Mouse (Mus musculus) hindbrain, embryonic 12.5 days (tissue): ENCODE data around the gene Cited1. TPM values are rescaled to one million over a fixed set of nuclear protein-coding genes. Genes with fewer than 3 reads are reported as not detected.
A peak's percentile ranks its signal among the peaks of the same experiment; 100 is the strongest.
"Not testable (repeated sequence)": the region's sequence is repeated elsewhere in the genome, so short reads cannot be mapped to it uniquely, and the experiment has no call there.

ENCODE experiments used
- ATAC-seq: fragments of 200-750 bp; cut with Nextera tagmentation; 2 replicates; pipeline ENCODE4 v1.8.0; 2017; ENCODE audit warnings: moderate TSS enrichment; ENCODE audit not compliant: low FRiP score
- H3K27ac ChIP-seq: fragments of 300-500 bp; sonication (generic); 2 replicates; pipeline ENCODE4 v1.5.1; 2016; ENCODE audit warnings: mild to moderate bottlenecking
- H3K27me3 ChIP-seq: fragments of 300-500 bp; sonication (generic); 2 replicates; pipeline ENCODE4 v1.6.1; 2016; ENCODE audit warnings: mild to moderate bottlenecking
- H3K36me3 ChIP-seq: fragments of 300-500 bp; sonication (generic); 2 replicates; pipeline ENCODE4 v1.6.1; 2016; ENCODE audit warnings: mild to moderate bottlenecking
- H3K4me1 ChIP-seq: fragments of 300-500 bp; sonication (generic); 2 replicates; pipeline ENCODE4 v1.6.1; 2016
- H3K4me2 ChIP-seq: fragments of 300-500 bp; sonication (generic); replicated peaks from 2 replicates; pipeline ENCODE4 v1.6.1; 2016; ENCODE audit warnings: mild to moderate bottlenecking
- H3K4me3 ChIP-seq: fragments of 300-500 bp; sonication (generic); 2 replicates; pipeline ENCODE4 v1.5.1; 2016; ENCODE audit warnings: mild to moderate bottlenecking
- H3K9ac ChIP-seq: fragments of 300-500 bp; sonication (generic); 2 replicates; pipeline ENCODE4 v1.6.1; 2016; ENCODE audit warnings: mild to moderate bottlenecking, moderate library complexity
- H3K9me3 ChIP-seq: fragments of 300-500 bp; sonication (generic); replicated peaks from 2 replicates; pipeline ENCODE4 v1.6.1; 2016; ENCODE audit warnings: mild to moderate bottlenecking
- WGBS: fragments of 180-500 bp; shearing (Covaris S2); methylation state at CpG from one replicate; pipeline ENCODE4 v1.1.7; 2016; 5-methylcytosine and 5-hydroxymethylcytosine counted together
- polyA plus RNA-seq: library from polyadenylated mRNA; unstranded; fragments of >200 nt; fragmentation: Nextera tagmentation; extraction: Ambion mirVana; gene quantifications from 2 replicates; pipeline ENCODE4 v1.2.1, GENCODE M21; 2016

Cited1 gene
- 11.0 and 17.5 TPM in 2 replicates for polyA plus RNA-seq

- ATAC-seq, result peak; percentile 94
- Histone ChIP-seq H3K4me2 (peak within 1 kb of the TSS; percentile 82), H3K36me3 (no peaks in the 10 kb centered on the region), H3K9ac (peak within 1 kb of the TSS; percentile 57), H3K4me3 (peak within 1 kb of the TSS; percentile 54), H3K27me3 (peaks cover 66% of the 10 kb centered on the region), H3K4me1 (no peaks in the 10 kb centered on the region), H3K9me3 (no peaks in the 10 kb centered on the region), H3K27ac (no peak within 1 kb of the TSS)
- 23% methylated on average over 42 of the region's 44 CpGs for WGBS
Measured at GRCm38 (mm10) chrX:102251937-102252860, at the start of gene Cited1. Gene Cited1 (minus strand): TSS chrX:102252181.

DNA sequence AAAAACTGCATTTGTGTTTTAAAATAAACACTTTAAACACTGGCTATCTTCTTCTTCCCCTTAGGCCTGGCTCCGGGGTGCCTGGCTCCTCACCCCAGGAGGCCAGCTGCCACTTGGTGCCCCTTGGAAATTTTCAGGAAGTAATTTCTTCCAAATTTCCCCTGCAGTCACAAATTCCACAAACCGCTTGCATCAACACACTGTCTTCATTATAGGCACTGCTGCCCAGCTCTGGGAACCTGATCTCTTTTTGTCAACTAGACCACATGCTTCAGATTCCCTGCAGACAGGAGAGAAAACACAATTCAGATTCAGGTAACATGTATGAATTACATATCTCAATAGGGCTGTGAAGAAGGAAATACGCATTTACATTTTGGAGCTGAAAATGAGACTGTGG lies 32.9 kb upstream of the Cited1 start:
- H3K4me3 ChIP-seq, result no peak overlapping the region
- ATAC-seq, result no peak
- H3K9ac ChIP-seq, result no peak overlapping the region
- 73% methylated on average over 3 of the region's 3 CpGs for WGBS
- H3K27ac ChIP-seq, result no peak overlapping the region
- H3K4me2 ChIP-seq, result no peak overlapping the region
- H3K4me1 ChIP-seq, result no peaks in the 10 kb centered on the region
- no peaks in the 10 kb centered on the region for H3K9me3 ChIP-seq
- no peaks in the 10 kb centered on the region for H3K36me3 ChIP-seq
- peaks cover 16% of the 10 kb centered on the region for H3K27me3 ChIP-seq

DNA sequence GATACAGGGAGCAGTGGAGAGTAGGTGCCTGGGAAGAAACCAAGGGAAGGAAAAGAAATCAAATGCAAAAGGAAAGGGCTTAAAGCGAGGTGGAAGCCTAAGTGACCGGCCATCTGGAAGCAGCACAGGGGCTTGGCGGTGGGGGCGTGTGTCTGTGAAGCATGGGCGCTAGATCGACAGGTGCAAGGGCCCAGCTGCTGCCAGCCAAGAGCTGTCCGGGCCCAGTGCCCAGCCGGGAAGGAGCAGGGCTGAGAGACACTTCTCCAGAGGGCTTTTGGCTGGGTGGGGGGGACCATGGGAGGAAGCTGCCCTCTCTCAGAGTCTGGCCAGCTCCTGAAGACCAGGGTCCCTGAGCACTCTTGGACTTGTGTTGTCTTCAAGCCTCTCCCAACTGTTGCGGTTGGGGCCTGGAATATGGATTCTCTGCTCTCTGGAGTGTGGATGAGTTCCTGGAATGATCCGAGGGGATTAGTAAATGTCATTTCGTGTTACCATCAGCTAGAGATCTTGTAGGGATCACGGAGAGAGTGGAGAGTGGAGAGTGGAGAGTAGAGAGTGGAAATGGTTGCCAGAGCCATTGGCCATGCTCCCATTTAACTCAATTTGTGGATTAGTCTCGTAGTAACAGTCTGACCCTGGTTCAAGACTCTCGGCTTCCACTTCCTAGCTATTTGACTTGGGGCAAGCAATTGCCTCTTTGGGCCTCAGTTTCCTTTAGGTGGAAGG lies 10.8 kb upstream of the Cited1 start:
- Histone ChIP-seq H3K27ac (no peak overlapping the region), H3K4me1 (no peaks in the 10 kb centered on the region), H3K4me2 (no peak overlapping the region), H3K9ac (no peak overlapping the region), H3K9me3 (no peaks in the 10 kb centered on the region), H3K4me3 (no peak overlapping the region), H3K27me3 (peaks cover 11% of the 10 kb centered on the region; the same call in 1 of the 2 replicates), H3K36me3 (no peaks in the 10 kb centered on the region)
- WGBS, result 84% methylated on average over 14 of the region's 14 CpGs
- no peak for ATAC-seq

DNA sequence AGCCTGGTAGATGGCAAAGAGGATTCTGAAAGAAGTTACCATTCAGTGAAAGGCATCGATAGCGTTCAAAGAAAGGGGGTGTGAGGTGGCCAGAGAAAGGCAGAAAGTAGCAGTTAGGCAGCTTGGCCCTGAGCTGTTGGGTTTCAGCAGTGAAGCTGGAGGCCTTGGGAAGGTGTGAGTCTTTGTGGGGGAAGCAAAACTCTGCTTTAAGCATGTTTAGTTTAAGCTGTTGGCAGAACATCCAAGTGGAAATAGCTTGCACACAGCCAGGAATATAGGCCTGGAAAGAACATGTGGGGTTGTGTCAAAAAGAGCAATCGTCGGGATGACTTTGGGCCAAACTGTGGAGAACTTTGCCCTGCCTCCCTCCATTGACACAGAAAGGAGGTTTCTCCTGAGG lies 7.8 kb upstream of the Cited1 start:
- no peak overlapping the region for H3K9ac ChIP-seq
- no peak overlapping the region for H3K4me2 ChIP-seq
- 91% methylated on average over 4 of the region's 4 CpGs for WGBS
- H3K4me3 ChIP-seq, result no peak overlapping the region
- peaks cover 8% of the 10 kb centered on the region; the same call in 1 of the 2 replicates for H3K27me3 ChIP-seq
- ATAC-seq, result no peak
- no peaks in the 10 kb centered on the region for H3K4me1 ChIP-seq
- no peak overlapping the region for H3K27ac ChIP-seq
- no peaks in the 10 kb centered on the region for H3K9me3 ChIP-seq
- no peaks in the 10 kb centered on the region for H3K36me3 ChIP-seq

DNA sequence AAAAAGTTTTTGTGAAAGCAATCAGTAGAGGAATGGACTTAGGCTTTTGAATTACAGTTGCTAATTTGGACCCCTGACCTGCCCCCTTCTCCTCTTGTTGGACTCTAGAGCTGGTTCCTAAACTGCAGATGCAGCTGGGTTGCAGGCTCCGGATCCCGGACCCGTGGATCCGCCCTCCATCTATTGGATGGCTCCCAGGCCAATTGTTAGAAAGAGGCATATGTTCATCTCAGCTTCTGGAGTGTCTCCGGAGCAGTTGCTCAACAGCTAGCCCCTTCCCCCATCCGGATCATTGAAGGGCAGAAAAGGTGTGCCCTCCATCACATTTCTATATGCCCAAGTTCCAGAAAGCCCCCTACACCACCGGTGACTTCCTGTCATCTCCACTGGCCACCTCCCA lies 1.9 kb upstream of the Cited1 start:
- Histone ChIP-seq H3K9me3 (no peaks in the 10 kb centered on the region), H3K4me2 (peak overlapping the region; percentile 42), H3K4me3 (peak overlapping the region; percentile 18; the same call in 1 of the 2 replicates), H3K27ac (no peak overlapping the region), H3K27me3 (peaks cover 50% of the 10 kb centered on the region), H3K36me3 (no peaks in the 10 kb centered on the region), H3K4me1 (no peaks in the 10 kb centered on the region), H3K9ac (no peak overlapping the region)
- ATAC-seq, result no peak
- 22% methylated on average over 7 of the region's 7 CpGs for WGBS

DNA sequence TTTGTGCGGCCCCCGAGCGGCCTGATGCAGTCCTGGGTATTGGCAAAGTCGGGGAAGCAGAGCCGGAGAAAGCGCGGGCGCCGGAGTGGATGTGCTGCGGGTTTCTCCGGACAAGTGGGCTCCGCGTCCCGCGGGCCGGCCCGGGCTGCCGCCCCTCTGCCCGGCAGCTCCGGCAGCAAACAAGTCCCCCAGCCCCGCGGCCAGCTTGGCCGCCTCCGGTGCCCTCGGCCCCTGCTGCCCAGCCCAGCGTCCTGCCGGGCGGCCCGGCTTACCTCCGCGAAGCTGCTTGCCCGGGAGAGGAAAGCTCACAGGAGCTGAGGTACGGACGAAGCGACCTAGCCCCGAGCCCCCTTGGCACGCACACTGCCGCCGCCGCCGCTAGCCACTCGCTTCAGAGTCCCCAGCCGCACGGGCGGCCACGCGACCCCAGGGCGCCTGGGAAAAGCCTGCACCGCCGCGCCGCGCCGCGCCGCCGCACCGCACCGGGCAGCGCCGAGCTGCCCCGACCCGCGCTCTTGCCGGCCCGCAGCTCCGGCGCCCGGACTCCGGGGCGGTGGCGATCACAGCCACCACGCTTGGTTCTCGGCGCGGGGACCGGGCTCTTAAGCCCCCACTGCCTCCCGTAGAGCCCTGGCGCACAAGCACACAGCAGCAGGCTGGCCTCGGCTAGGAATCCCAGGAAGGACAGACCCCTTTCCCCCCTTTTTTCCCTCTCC lies 602 bp downstream of the Cited1 start:
- ATAC-seq, result peak; percentile 67
- WGBS, result 17% methylated on average over 50 of the region's 80 CpGs
- no peaks in the 10 kb centered on the region for H3K9me3 ChIP-seq
- H3K4me1 ChIP-seq, result no peaks in the 10 kb centered on the region
- peak overlapping the region; percentile 54 for H3K4me3 ChIP-seq
- peak overlapping the region; percentile 57 for H3K9ac ChIP-seq
- H3K36me3 ChIP-seq, result no peaks in the 10 kb centered on the region
- H3K27ac ChIP-seq, result no peak overlapping the region
- H3K27me3 ChIP-seq, result peaks cover 68% of the 10 kb centered on the region
- H3K4me2 ChIP-seq, result peak overlapping the region; percentile 82

- Histone ChIP-seq H3K4me1 (no peaks in the 10 kb centered on the region), H3K9ac (peak overlapping the region; percentile 57), H3K9me3 (no peaks in the 10 kb centered on the region), H3K4me2 (peak overlapping the region; percentile 82), H3K36me3 (no peaks in the 10 kb centered on the region), H3K27me3 (peaks cover 70% of the 10 kb centered on the region), H3K4me3 (peak overlapping the region; percentile 54), H3K27ac (no peak overlapping the region)
- ATAC-seq, result no peak
- WGBS, result 17% methylated on average over 24 of the region's 24 CpGs
Measured at GRCm38 (mm10) chrX:102250891-102251170, 1.1 kb downstream of the Cited1 start.

GRCm38 (mm10) chrX:102250150-102250890 lies 1.7 kb downstream of the Cited1 start:
- Histone ChIP-seq H3K9ac (peak overlapping the region; percentile 57), H3K4me1 (no peaks in the 10 kb centered on the region), H3K27me3 (peaks cover 68% of the 10 kb centered on the region), H3K36me3 (no peaks in the 10 kb centered on the region), H3K9me3 (no peaks in the 10 kb centered on the region), H3K27ac (no peak overlapping the region), H3K4me2 (peak overlapping the region; percentile 82), H3K4me3 (peak overlapping the region; percentile 54)
- WGBS, result 18% methylated on average over 48 of the region's 68 CpGs
- ATAC-seq, result no peak

DNA sequence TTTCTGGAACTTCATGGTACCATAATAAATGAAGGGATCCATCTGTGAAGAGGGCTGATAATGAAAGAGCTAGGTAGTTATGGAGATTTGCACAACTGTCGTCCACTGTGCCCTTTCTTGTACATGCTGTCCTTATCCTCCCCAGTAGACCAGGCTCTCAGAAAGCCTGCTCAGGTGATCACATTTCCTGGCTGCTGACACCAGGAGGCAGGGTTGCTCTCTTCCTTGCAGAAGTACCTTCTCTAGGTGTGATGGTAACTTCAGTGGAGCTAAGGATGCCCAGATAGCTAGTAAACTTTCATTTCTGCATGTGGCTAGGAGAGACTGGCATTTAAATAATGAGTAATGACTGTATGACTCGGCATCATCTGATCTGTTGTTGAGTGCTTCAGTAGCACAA lies 7.6 kb downstream of the Cited1 start:
- H3K36me3 ChIP-seq, result no peaks in the 10 kb centered on the region
- H3K9me3 ChIP-seq, result no peaks in the 10 kb centered on the region
- H3K27me3 ChIP-seq, result peaks cover 29% of the 10 kb centered on the region
- no peaks in the 10 kb centered on the region for H3K4me1 ChIP-seq
- H3K4me3 ChIP-seq, result no peak overlapping the region
- H3K9ac ChIP-seq, result no peak overlapping the region
- H3K4me2 ChIP-seq, result no peak overlapping the region
- no peak overlapping the region for H3K27ac ChIP-seq
- ATAC-seq, result no peak
- WGBS, result 57% methylated on average over 2 of the region's 2 CpGs

GRCm38 (mm10) chrX:102219126-102219525 lies 32.9 kb downstream of the Cited1 start:
- no peaks in the 10 kb centered on the region for H3K9me3 ChIP-seq
- no peak for ATAC-seq
- H3K9ac ChIP-seq, result no peak overlapping the region
- WGBS, result 10% methylated on average over 1 of the region's 1 CpGs
- H3K4me3 ChIP-seq, result no peak overlapping the region
- H3K27me3 ChIP-seq, result no peaks in the 10 kb centered on the region
- no peaks in the 10 kb centered on the region for H3K4me1 ChIP-seq
- H3K4me2 ChIP-seq, result no peak overlapping the region
- no peak overlapping the region for H3K27ac ChIP-seq
- H3K36me3 ChIP-seq, result no peaks in the 10 kb centered on the region

DNA sequence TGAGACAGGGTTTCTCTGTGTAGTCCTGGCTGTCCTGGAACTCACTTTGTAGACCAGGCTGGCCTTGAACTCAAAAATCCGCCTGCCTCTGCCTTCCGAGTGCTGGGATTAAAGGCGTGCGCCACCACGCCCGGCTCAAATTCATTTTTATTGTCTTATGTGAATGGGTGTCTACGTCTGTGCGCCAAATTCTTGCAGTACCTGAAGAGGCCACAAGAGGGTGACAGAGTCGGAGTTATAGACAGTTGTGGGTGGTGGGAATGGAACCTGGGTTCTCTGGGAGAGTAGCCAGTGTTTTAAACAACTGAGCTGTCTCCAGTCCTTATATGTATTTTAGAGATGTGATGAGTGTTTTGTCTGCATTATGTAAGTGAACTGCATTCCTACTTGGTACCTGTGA lies 36.6 kb downstream of the Cited1 start:
- not testable (repeated sequence) for H3K9ac ChIP-seq, H3K4me1 ChIP-seq, H3K36me3 ChIP-seq, H3K9me3 ChIP-seq, H3K27ac ChIP-seq, H3K4me3 ChIP-seq, H3K4me2 ChIP-seq, ATAC-seq, H3K27me3 ChIP-seq
- 48% methylated on average over 9 of the region's 9 CpGs for WGBS
